Mouse (Mus musculus) left cerebral cortex, postnatal 4 days (tissue): ENCODE results near the gene Cd3g. TPM values are rescaled to one million over a fixed set of nuclear protein-coding genes. Genes with fewer than 3 reads are reported as not detected.

ENCODE experiments used
- DNase-seq: peaks from one replicate; pipeline ENCODE4 v3.0.0-alpha.2; 2022
- intact Hi-C: fragments of 180-260 bp; cut with DNase I; formaldehyde crosslinking; loops from one replicate; pipeline ENCODE4 v1.15.1; 2025
- total RNA-seq, 2 experiments: library from RNA; stranded (reverse); gene quantifications; 2 replicates each; pipeline ENCODE4 v1.2.3; 2021

Cd3g gene
- total RNA-seq, 2 experiments from 2014 or later, result not detected

GRCm38 (mm10) chr9:44921123-44921468 is 59.1 kb downstream of the Cd3g start:
- DNase-seq, result no peak
- intact Hi-C loops, result loop anchor here (5.0 kb wide), 1 partner anchor 84 kb away; no protein-coding TSS in a partner anchor

- intact Hi-C loops, result loop anchor here (5.0 kb wide), 1 partner anchor 83 kb away; no protein-coding TSS in a partner anchor
Observed at GRCm38 (mm10) chr9:44920374-44921122, 59.7 kb downstream of the Cd3g start, which contains the start of gene Atp5l. Gene Atp5l (minus strand): TSS chr9:44920742.

GRCm38 (mm10) chr9:44919606-44920005 is 60.6 kb downstream of the Cd3g start:
- DNase-seq, result no peak
- intact Hi-C loops, result loop anchor here (5.0 kb wide), 2 partner anchors 37 to 82 kb away; partner anchors contain the start of gene Kmt2a

More at GRCm38 (mm10) chr9:44920374-44921122, 59.7 kb downstream of the Cd3g start, which contains the start of gene Atp5l:
- DNase-seq, result peak; percentile 85

Other genes with a start within 250 kb of the Cd3g start
- 100 to 1,000 TPM; 132 to 141 TPM for gene Phldb1, start 245.2 kb downstream of the Cd3g start, total RNA-seq
- 100 to 1,000 TPM; 116 to 122 TPM for gene Arcn1, start 212.6 kb downstream of the Cd3g start, total RNA-seq
- 100 to 1,000 TPM; 111 to 114 TPM for gene Ift46, start 212.5 kb downstream of the Cd3g start, total RNA-seq
- 10 to 100 TPM; 17.9 to 20.1 TPM for gene Tmem25, start 181.1 kb downstream of the Cd3g start, total RNA-seq
- 1 to 10 TPM in 1 of 2 experiments, under 1 TPM in 1; 0.54 to 1.0 TPM for gene Ttc36, start 177.4 kb downstream of the Cd3g start, total RNA-seq
- gene Kmt2a, start 99.1 kb downstream of the Cd3g start, total RNA-seq, result 10 to 100 TPM; 67.5 to 70.0 TPM
- 100 to 1,000 TPM; 325 to 329 TPM for gene Atp5l, start 59.7 kb downstream of the Cd3g start, total RNA-seq
- gene Ube4a, start 14.8 kb downstream of the Cd3g start, total RNA-seq, result 100 to 1,000 TPM in 1 of 2 experiments, 10 to 100 TPM in 1; 95.1 to 104 TPM
- gene Cd3d, start 1.4 kb upstream of the Cd3g start, total RNA-seq, result not detected
- gene Cd3e, start 29.2 kb upstream of the Cd3g start, total RNA-seq, result not detected
- gene Mpzl2, start 59.4 kb upstream of the Cd3g start, total RNA-seq, result 1 to 10 TPM; 1.3 to 1.5 TPM
- 1 to 10 TPM; 1.7 to 2.1 TPM for gene Mpzl3, start 74.8 kb upstream of the Cd3g start, total RNA-seq
- gene Jaml, start 98.8 kb upstream of the Cd3g start, total RNA-seq, result under 1 TPM in 1 of 2 experiments, not detected in 1; 0.18 TPM
- 10 to 100 TPM; 17.9 to 19.4 TPM for gene Scn2b, start 137.4 kb upstream of the Cd3g start, total RNA-seq
- gene Scn4b, start 158.0 kb upstream of the Cd3g start, total RNA-seq, result under 1 TPM; 0.70 to 0.89 TPM
- gene BC049352, start 201.6 kb upstream of the Cd3g start, total RNA-seq, result not detected
- not detected for gene Tmprss4, start 223.7 kb upstream of the Cd3g start, total RNA-seq